Mouse (Mus musculus) embryonic fibroblast, embryonic 13.5 days (primary cell): Measurements from ENCODE around the gene Tff2. TPM values are rescaled to one million over a fixed set of nuclear protein-coding genes. Genes with fewer than 3 reads are reported as not detected.

Experiments
- H3K27ac ChIP-seq: 2 replicates; pipeline ENCODE4 v1.5.1; 2012; ENCODE audit warnings: low read length, control low read depth, inconsistent platforms; ENCODE audit not compliant: insufficient read depth
- H3K4me1 ChIP-seq: 2 replicates; pipeline ENCODE4 v1.6.1; 2011; ENCODE audit warnings: low read length; ENCODE audit not compliant: control insufficient read depth, insufficient read depth
- H3K4me3 ChIP-seq: 2 replicates; pipeline ENCODE4 v1.5.1; 2011; ENCODE audit warnings: mild to moderate bottlenecking, control low read depth, low read length; ENCODE audit not compliant: insufficient read depth
- CTCF ChIP-seq: IDR thresholded peaks from 2 replicates; pipeline ENCODE4 v1.5.1; 2011; ENCODE audit warnings: mild to moderate bottlenecking, control low read depth, low read length, moderate library complexity, borderline replicate concordance; ENCODE audit not compliant: insufficient read depth
- POLR2A ChIP-seq: IDR thresholded peaks from 2 replicates; pipeline ENCODE4 v1.6.1; 2011; ENCODE audit warnings: low read depth, mild to moderate bottlenecking, control low read depth, low read length, moderate library complexity
- polyA plus RNA-seq: library from polyadenylated mRNA; stranded (reverse); fragments of >200 nt; gene quantifications from 2 replicates; pipeline ENCODE4 v1.2.4, GENCODE M21; 2011; ENCODE audit warnings: low read depth; ENCODE audit not compliant: missing spikeins, insufficient read length

Tff2 gene
- polyA plus RNA-seq, 1 experiment = not detected

- Histone ChIP-seq H3K4me3 (no peak overlapping the region), H3K4me1 (no peaks in the 10 kb centered on the region), H3K27ac (no peak overlapping the region)
- TF ChIP-seq CTCF (no peak), POLR2A (no peak)
Observed at GRCm38 (mm10) chr17:31169796-31170195, 25.7 kb upstream of the Tff2 start.

GRCm38 (mm10) chr17:31165127-31165526, 21.0 kb upstream of the Tff2 start, which contains the start of gene Tff1:
Gene Tff1 (minus strand): TSS chr17:31165277.
- TF ChIP-seq POLR2A (no peak), CTCF (no peak)
- H3K27ac ChIP-seq = no peak within 1 kb of the TSS
- no peaks in the 10 kb centered on the region for H3K4me1 ChIP-seq
- no peak within 1 kb of the TSS for H3K4me3 ChIP-seq

DNA sequence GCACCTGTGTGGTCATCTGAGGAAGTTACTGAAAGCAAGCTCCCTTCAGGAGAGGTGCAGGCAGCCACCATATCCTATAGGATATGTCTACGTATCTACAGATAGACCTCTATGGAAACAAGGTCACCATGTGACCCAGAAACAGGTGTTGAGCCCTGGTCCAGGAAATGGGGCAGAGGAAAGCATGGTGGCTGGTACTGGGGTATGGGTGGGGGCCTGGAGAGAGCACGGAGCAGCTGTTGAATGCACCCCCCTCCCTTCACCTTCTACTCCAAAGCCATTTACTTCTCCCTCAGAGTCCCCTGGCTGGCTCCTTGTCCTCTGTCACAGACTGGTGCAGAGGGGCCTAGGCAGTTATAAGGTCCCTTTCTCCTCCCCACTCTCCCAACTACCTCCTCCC, 19.7 kb upstream of the Tff2 start:
- no peaks in the 10 kb centered on the region for H3K4me1 ChIP-seq
- no peak for TF ChIP-seq CTCF
- TF ChIP-seq POLR2A = no peak
- H3K27ac ChIP-seq = no peak overlapping the region
- no peak overlapping the region for H3K4me3 ChIP-seq

- TF ChIP-seq CTCF (no peak), POLR2A (no peak)
- Histone ChIP-seq H3K27ac (no peak overlapping the region), H3K4me3 (no peak overlapping the region), H3K4me1 (no peaks in the 10 kb centered on the region)
Observed at GRCm38 (mm10) chr17:31162607-31163006, 18.5 kb upstream of the Tff2 start.

- TF ChIP-seq CTCF = no peak
- TF ChIP-seq POLR2A = no peak
- Histone ChIP-seq H3K27ac (no peak overlapping the region), H3K4me1 (no peaks in the 10 kb centered on the region), H3K4me3 (no peak overlapping the region)
Observed at GRCm38 (mm10) chr17:31160291-31160690, 16.2 kb upstream of the Tff2 start.

DNA sequence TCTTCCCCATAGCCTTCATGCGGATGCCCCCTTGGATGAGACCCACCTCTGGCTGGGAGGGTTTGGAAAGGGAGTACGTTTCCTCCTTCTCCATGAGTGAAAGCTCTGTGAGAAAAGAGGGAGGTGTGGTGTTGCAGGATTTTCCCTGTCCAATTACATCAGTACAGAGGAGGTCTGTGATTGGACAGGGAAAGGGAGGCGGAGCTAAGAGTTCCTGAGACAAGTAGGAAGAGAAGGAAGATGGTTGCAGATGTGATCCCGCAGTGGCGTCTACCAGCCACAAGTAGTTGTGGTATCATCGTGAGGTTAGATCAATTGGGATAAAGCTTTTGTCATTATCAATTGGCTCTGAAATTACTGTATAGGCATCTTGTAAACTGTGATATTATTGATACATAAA, 13.8 kb upstream of the Tff2 start:
- TF ChIP-seq CTCF = no peak
- no peak for TF ChIP-seq POLR2A
- no peak overlapping the region for H3K27ac ChIP-seq
- no peak overlapping the region for H3K4me3 ChIP-seq
- H3K4me1 ChIP-seq = no peaks in the 10 kb centered on the region

GRCm38 (mm10) chr17:31153785-31154184, 9.7 kb upstream of the Tff2 start:
- TF ChIP-seq CTCF (no peak), POLR2A (no peak)

DNA sequence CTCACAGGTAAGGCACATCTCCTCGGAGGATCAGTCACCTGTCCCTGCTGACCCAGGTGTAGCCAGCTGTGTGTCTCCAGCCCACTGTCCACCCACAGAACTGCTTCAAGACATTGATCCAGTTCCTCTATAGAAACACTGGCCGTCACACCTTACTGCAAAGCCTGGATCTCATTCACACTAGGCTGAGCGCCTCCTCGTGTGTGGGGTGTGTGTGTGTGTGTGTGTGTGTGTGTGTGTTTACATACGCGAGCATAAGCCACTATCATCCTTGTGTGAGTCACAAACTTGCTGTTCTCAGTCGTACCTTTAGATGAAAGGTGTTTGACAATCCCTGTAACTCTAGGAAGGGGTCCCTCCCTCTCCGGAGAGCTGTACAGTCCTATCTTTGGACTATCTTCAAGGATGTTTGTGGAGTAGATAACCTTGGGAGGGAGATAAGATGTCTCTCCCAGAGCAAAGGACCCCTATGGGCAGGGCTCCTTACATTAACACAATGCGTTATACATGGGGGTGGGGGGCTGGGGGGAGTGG, 9.0 kb upstream of the Tff2 start:
- Histone ChIP-seq H3K27ac (no peak overlapping the region), H3K4me1 (no peaks in the 10 kb centered on the region), H3K4me3 (no peak overlapping the region)
- TF ChIP-seq CTCF = no peak
- TF ChIP-seq POLR2A = no peak

More at GRCm38 (mm10) chr17:31153785-31154184, 9.7 kb upstream of the Tff2 start:
- Histone ChIP-seq H3K27ac (no peak overlapping the region), H3K4me1 (no peaks in the 10 kb centered on the region), H3K4me3 (no peak overlapping the region)

DNA sequence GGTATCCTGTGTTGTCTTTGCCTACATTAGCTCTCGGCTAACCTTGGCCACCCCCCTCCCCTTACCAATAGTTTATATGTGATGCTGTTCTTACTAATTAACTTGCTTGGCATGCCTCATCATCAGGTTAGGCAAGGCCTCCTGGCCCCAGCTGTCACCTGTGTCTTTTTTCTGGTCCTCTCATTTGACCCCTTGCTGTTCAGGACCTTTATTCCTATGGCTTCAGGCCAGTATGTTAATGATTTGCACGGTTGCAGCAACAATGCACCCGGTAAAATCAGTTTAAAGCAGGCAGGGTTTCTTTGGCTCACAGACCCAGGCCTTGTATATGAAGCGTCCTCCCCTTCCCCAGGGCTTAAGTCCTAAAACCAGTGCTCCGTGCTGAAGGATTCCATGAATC, 8.4 kb upstream of the Tff2 start:
- no peak overlapping the region for H3K27ac ChIP-seq
- no peak overlapping the region for H3K4me3 ChIP-seq
- TF ChIP-seq POLR2A (no peak), CTCF (no peak)
- no peaks in the 10 kb centered on the region for H3K4me1 ChIP-seq

GRCm38 (mm10) chr17:31145998-31146397, 1.9 kb upstream of the Tff2 start:
- no peak for TF ChIP-seq POLR2A
- no peak for TF ChIP-seq CTCF
- Histone ChIP-seq H3K4me3 (no peak overlapping the region), H3K4me1 (no peaks in the 10 kb centered on the region), H3K27ac (no peak overlapping the region)
